Mouse (Mus musculus) forebrain, embryonic 11.5 days (tissue): Measurements from ENCODE around the gene Stk11. TPM values are rescaled to one million over a fixed set of nuclear protein-coding genes. Genes with fewer than 3 reads are reported as not detected.

ENCODE experiments used
- ATAC-seq: fragments of 200-750 bp; cut with Nextera tagmentation; replicated peaks from 2 replicates; pipeline ENCODE4 v1.8.0; 2017; ENCODE audit warnings: moderate TSS enrichment; ENCODE audit not compliant: low FRiP score
- DNase-seq: peaks from one replicate; pipeline ENCODE4 v3.0.0-alpha.2; 2017; ENCODE audit warnings: low spot score
- H3K27ac ChIP-seq: fragments of 300-500 bp; sonication (generic); 2 replicates; pipeline ENCODE4 v1.5.1; 2014; ENCODE audit warnings: low read depth, low read length
- H3K27me3 ChIP-seq: fragments of 300-500 bp; sonication (generic); 2 replicates; pipeline ENCODE4 v1.6.1; 2014; ENCODE audit warnings: mild to moderate bottlenecking, low read length, mixed read lengths; ENCODE audit not compliant: control insufficient read depth, insufficient read depth
- H3K36me3 ChIP-seq: fragments of 300-500 bp; sonication (generic); 2 replicates; pipeline ENCODE4 v1.6.1; 2014; ENCODE audit warnings: mild to moderate bottlenecking, low read length, moderate library complexity, mixed read lengths; ENCODE audit not compliant: control insufficient read depth, insufficient read depth
- H3K4me1 ChIP-seq: fragments of 300-500 bp; sonication (generic); replicated peaks from 2 replicates; pipeline ENCODE4 v1.6.1; 2014; ENCODE audit warnings: low read length, mixed read lengths; ENCODE audit not compliant: control insufficient read depth, insufficient read depth
- H3K4me2 ChIP-seq: fragments of 300-500 bp; sonication (generic); 2 replicates; pipeline ENCODE4 v1.6.1; 2014; ENCODE audit warnings: low read depth, mild to moderate bottlenecking, low read length, moderate library complexity, mixed read lengths; ENCODE audit not compliant: severe bottlenecking
- H3K4me3 ChIP-seq: fragments of 300-500 bp; sonication (generic); 2 replicates; pipeline ENCODE4 v1.5.1; 2014; ENCODE audit warnings: low read depth, low read length
- H3K9ac ChIP-seq: fragments of 300-500 bp; sonication (generic); 2 replicates; pipeline ENCODE4 v1.6.1; 2014; ENCODE audit warnings: low read length
- H3K9me3 ChIP-seq: fragments of 300-500 bp; sonication (generic); 2 replicates; pipeline ENCODE4 v1.6.1; 2016; ENCODE audit warnings: low read length, mixed read lengths; ENCODE audit not compliant: control insufficient read depth
- WGBS: fragments of 180-500 bp; shearing (Covaris S2); extraction: QIAGEN DNeasy Blood & Tissue Kit; methylation state at CpG from one replicate; pipeline ENCODE4 v1.1.7; 2014; 5-methylcytosine and 5-hydroxymethylcytosine counted together
- polyA plus RNA-seq: library from polyadenylated mRNA; unstranded; fragments of >200 nt; fragmentation: Nextera tagmentation; extraction: Ambion mirVana; gene quantifications from 2 replicates; pipeline ENCODE4 v1.2.1, GENCODE M21; 2014

Gene Stk11
- polyA plus RNA-seq, 1 experiment from 2014 or later: 26.5 TPM

- H3K27ac ChIP-seq: no peak overlapping the region
- no peaks in the 10 kb centered on the region for H3K27me3 ChIP-seq
- no peak overlapping the region for H3K4me3 ChIP-seq
- H3K9ac ChIP-seq: no peak overlapping the region
- H3K4me2 ChIP-seq: no peak overlapping the region
- 45% methylated on average over 1 of the region's 1 CpGs for WGBS
- peaks cover 4% of the 10 kb centered on the region; the same call in 1 of the 2 replicates for H3K4me1 ChIP-seq
- no peaks in the 10 kb centered on the region for H3K9me3 ChIP-seq
- H3K36me3 ChIP-seq: no peaks in the 10 kb centered on the region
- DNase-seq (no peak), ATAC-seq (no peak)
Observed at GRCm38 (mm10) chr10:80075924-80076323, 39.7 kb upstream of the Stk11 start.

- H3K9me3 ChIP-seq: no peaks in the 10 kb centered on the region
- DNase-seq (no peak), ATAC-seq (no peak)
- no peak overlapping the region for H3K27ac ChIP-seq
- WGBS: 92% methylated on average over 4 of the region's 4 CpGs
- H3K4me2 ChIP-seq: no peak overlapping the region
- H3K9ac ChIP-seq: no peak overlapping the region
- no peaks in the 10 kb centered on the region for H3K36me3 ChIP-seq
- no peak overlapping the region for H3K4me3 ChIP-seq
- H3K27me3 ChIP-seq: no peaks in the 10 kb centered on the region
- peaks cover 4% of the 10 kb centered on the region; the same call in 1 of the 2 replicates for H3K4me1 ChIP-seq
Observed at GRCm38 (mm10) chr10:80076386-80076785, 39.2 kb upstream of the Stk11 start.

- no peak overlapping the region for H3K27ac ChIP-seq
- H3K27me3 ChIP-seq: no peaks in the 10 kb centered on the region
- no peak overlapping the region for H3K4me3 ChIP-seq
- no peak overlapping the region for H3K4me2 ChIP-seq
- H3K9me3 ChIP-seq: no peaks in the 10 kb centered on the region
- H3K4me1 ChIP-seq: peaks cover 4% of the 10 kb centered on the region; the same call in 1 of the 2 replicates
- H3K36me3 ChIP-seq: peaks cover 2% of the 10 kb centered on the region; the same call in 1 of the 2 replicates
- DNase-seq (no peak), ATAC-seq (no peak)
- H3K9ac ChIP-seq: no peak overlapping the region
- 86% methylated on average over 5 of the region's 5 CpGs for WGBS
Observed at GRCm38 (mm10) chr10:80077312-80077711, 38.3 kb upstream of the Stk11 start.

GRCm38 (mm10) chr10:80078366-80078765 lies 37.2 kb upstream of the Stk11 start:
- Histone ChIP-seq H3K9me3 (no peaks in the 10 kb centered on the region), H3K27me3 (no peaks in the 10 kb centered on the region), H3K36me3 (peaks cover 2% of the 10 kb centered on the region; the same call in 1 of the 2 replicates), H3K27ac (no peak overlapping the region), H3K4me1 (peaks cover 4% of the 10 kb centered on the region; the same call in 1 of the 2 replicates), H3K4me2 (no peak overlapping the region), H3K4me3 (no peak overlapping the region), H3K9ac (no peak overlapping the region)
- DNase-seq (no peak), ATAC-seq (no peak)
- 86% methylated on average over 1 of the region's 1 CpGs for WGBS

GRCm38 (mm10) chr10:80080396-80081070 lies 35.1 kb upstream of the Stk11 start:
- WGBS: 85% methylated on average over 16 of the region's 16 CpGs

GRCm38 (mm10) chr10:80081075-80081474 lies 34.5 kb upstream of the Stk11 start:
- no peak for DNase-seq

More at GRCm38 (mm10) chr10:80080396-80081070, 35.1 kb upstream of the Stk11 start:
- H3K27me3 ChIP-seq: no peaks in the 10 kb centered on the region
- peaks cover 2% of the 10 kb centered on the region; the same call in 1 of the 2 replicates for H3K36me3 ChIP-seq
- no peak overlapping the region for H3K9ac ChIP-seq
- DNase-seq (no peak), ATAC-seq (no peak)
- peaks cover under 1% of the 10 kb centered on the region; the same call in 1 of the 2 replicates for H3K4me1 ChIP-seq
- H3K4me3 ChIP-seq: no peak overlapping the region
- H3K27ac ChIP-seq: no peak overlapping the region
- H3K4me2 ChIP-seq: no peak overlapping the region
- H3K9me3 ChIP-seq: no peaks in the 10 kb centered on the region

GRCm38 (mm10) chr10:80084817-80085487 lies 30.7 kb upstream of the Stk11 start:
- Histone ChIP-seq H3K4me2 (no peak overlapping the region), H3K9ac (no peak overlapping the region), H3K9me3 (no peaks in the 10 kb centered on the region), H3K36me3 (peaks cover 2% of the 10 kb centered on the region; the same call in 1 of the 2 replicates), H3K4me3 (no peak overlapping the region), H3K27me3 (no peaks in the 10 kb centered on the region), H3K4me1 (no peaks in the 10 kb centered on the region), H3K27ac (no peak overlapping the region)
- 86% methylated on average over 9 of the region's 9 CpGs for WGBS
- DNase-seq (no peak), ATAC-seq (no peak)

More at GRCm38 (mm10) chr10:80081075-80081474, 34.5 kb upstream of the Stk11 start:
- Histone ChIP-seq H3K27me3 (no peaks in the 10 kb centered on the region), H3K9ac (no peak overlapping the region), H3K4me1 (no peaks in the 10 kb centered on the region), H3K27ac (no peak overlapping the region), H3K4me3 (no peak overlapping the region), H3K4me2 (no peak overlapping the region), H3K9me3 (no peaks in the 10 kb centered on the region), H3K36me3 (peaks cover 2% of the 10 kb centered on the region; the same call in 1 of the 2 replicates)
- 84% methylated on average over 3 of the region's 3 CpGs for WGBS
- ATAC-seq: no peak

GRCm38 (mm10) chr10:80086847-80087246 lies 28.8 kb upstream of the Stk11 start:
- ATAC-seq (no peak), DNase-seq (no peak)
- no peaks in the 10 kb centered on the region for H3K4me1 ChIP-seq
- H3K27me3 ChIP-seq: no peaks in the 10 kb centered on the region
- H3K9ac ChIP-seq: no peak overlapping the region
- H3K4me3 ChIP-seq: no peak overlapping the region
- H3K9me3 ChIP-seq: no peaks in the 10 kb centered on the region
- H3K27ac ChIP-seq: no peak overlapping the region
- H3K4me2 ChIP-seq: no peak overlapping the region
- H3K36me3 ChIP-seq: peaks cover 2% of the 10 kb centered on the region; the same call in 1 of the 2 replicates
- WGBS: 73% methylated on average over 3 of the region's 3 CpGs
